Mouse (Mus musculus): ENCODE measurements around the gene Golt1a.
A peak's percentile ranks its signal among the peaks of the same experiment; 100 is the strongest.
"Not testable (repeated sequence)": the region's sequence is repeated elsewhere in the genome, so short reads cannot be mapped to it uniquely, and the experiment has no call there.

The Golt1a gene

DNA sequence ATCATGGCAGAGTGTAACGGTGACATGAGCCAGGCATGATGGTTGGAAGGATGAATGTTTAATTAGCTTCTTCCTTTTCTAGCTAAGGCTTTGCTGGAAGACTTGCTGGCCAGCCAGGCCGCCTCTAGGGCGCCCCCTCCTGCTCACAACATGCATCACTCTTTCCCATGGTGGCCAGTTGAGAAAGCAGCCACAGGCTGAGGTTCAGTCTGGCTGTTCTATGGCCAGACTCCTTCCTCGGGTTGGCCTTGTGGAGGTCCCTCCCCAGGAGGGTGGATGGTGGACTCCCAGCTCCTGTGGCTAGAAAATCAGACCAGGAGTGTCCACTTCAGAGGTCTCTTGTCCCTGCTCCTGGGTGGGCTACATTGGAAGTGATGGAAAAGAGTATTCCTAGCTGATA is 2.8 kb upstream of the Golt1a start:
- DNase-seq (ENCODE audit: low spot score in 2 of 2) = peak; percentile 75 to 79

DNA sequence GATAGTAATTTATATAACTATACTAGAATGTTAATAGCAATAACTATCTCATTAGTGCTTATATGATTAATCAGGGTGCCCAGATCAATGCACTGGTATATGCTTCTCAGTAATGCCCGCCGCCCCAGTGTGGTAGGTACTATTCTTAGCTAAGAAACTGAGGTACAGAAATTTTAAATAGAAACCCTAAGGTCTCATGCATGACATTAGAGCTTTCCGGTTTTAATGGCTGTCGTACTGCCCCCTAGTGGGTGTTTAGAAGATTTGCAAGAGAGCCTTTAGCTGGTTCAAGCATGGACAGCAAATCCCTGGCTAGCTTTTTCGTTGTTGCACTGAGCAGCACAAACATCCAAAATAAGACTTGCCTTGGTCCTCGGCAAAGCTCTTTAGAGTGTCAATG is 2.3 kb upstream of the Golt1a start:
- no peak for DNase-seq (ENCODE audit: low spot score in 2 of 2)

GRCm38 (mm10) chr1:133311240-133311639 is 1.6 kb downstream of the Golt1a start:
- DNase-seq (ENCODE audit: low spot score in 2 of 2) = no peak

DNA sequence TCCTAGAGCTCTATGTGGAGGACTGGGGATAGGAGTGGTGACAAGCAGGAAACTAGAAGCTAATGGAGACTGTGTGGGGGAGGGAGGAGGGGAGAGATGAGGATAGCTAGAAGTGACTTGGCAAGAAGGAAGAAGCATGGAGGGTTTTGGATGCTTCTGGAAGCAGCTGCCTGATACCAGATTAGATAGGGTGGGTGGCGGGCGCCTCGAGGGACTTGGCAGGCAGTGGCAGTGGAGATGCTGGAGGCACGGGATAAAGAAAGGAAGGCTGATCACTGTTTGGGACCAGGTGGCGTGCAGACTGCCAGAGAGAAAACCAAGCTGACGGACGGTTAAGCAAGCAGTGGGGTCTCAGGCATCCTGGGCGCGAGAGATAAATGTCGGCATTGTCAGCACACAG is 2.3 kb downstream of the Golt1a start:
- no peak for DNase-seq (ENCODE audit: low spot score in 2 of 2)

GRCm38 (mm10) chr1:133314364-133314763 is 4.8 kb downstream of the Golt1a start:
- no peak for DNase-seq (ENCODE audit: low spot score in 2 of 2)

DNA sequence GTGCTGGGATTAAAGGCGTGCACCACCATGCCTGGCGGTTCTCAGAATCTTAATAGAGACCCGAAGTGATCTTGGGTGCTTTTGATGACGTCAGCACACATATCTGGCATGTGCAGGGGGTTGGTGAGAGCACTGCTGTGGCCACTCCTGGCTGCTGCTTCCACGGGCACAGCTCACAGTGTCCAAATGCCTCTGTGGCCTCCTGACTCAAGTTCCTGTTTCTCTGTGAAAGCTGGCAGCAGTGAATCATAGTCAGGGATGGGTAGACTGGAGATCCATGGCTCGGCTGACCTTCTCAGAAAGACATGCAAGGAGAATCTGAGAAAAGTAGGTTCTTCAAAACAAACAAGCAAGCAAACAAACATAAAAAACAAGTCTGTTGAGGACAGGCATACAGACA is 6.2 kb downstream of the Golt1a start:
- no peak for DNase-seq (ENCODE audit: low spot score in 2 of 2)

GRCm38 (mm10) chr1:133316577-133316976 is 7.0 kb downstream of the Golt1a start:
- no peak for DNase-seq (ENCODE audit: low spot score in 2 of 2)

DNA sequence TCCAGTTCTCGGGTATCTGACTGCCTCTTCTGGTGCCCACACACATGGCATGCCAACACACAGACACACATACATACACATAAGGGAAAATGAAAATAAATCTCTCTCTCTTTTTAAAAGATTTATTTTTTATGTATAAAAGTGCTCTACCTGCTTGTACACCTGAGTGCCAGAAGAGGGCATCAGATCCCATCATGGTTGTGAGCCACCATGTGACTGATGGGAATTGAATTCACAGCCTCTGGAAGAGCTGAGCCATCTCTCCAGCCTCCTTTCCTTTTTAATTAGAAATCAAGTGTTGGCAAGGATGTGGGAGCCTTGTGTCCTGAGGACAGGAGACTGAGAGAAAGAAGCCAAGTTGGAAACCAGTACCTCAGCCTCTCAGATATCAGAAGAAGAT is 7.5 kb downstream of the Golt1a start:
- no peak for DNase-seq (ENCODE audit: low spot score in 2 of 2)

- DNase-seq (ENCODE audit: low spot score in 2 of 2) = no peak
Observed at GRCm38 (mm10) chr1:133321267-133321925, 11.8 kb downstream of the Golt1a start, which contains the start of gene Kiss1. Gene Kiss1, plus strand, starts transcription at chr1:133321875.

- DNase-seq (ENCODE audit: low spot score in 2 of 2) = no peak
Observed at GRCm38 (mm10) chr1:133323333-133323732, 13.7 kb downstream of the Golt1a start.

DNA sequence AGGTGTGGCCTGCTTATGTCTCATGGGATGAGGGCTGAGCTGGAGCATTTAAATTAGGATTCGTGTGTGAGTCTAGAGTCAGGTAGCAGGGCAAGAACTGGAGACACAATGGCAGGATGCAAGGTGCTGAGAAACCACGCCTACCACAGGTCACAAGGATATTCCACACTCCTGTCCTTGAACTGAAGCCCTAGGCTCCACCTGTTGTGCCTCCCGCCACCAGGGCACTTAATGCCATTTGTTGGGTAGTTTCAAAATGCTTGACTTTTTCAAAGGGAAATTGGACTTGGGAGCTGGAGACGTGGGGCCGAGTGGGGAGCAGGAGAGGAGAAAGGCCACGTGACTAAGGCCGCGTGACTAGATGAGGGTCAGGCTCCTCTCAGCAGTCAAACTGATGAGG is 16.4 kb downstream of the Golt1a start:
- no peak for DNase-seq (ENCODE audit: low spot score in 2 of 2)

DNA sequence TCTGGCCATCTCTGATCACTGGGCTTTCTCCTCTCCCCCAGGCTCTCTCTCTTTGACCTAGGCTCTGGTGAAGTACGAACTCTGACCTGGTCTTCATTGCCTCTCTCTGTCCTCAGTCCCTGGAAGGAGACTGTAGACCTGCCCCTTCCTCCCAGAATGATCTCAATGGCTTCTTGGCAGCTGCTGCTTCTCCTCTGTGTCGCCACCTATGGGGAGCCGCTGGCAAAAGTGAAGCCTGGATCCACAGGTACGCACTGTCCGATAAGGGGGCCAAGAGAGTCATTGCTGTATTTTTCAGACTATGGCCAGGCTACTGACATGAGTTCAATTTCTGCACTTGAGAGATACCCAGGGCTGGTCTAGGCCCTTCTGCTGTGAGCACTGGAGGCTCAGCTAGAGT is 17.5 kb downstream of the Golt1a start:
- DNase-seq (ENCODE audit: low spot score in 2 of 2) = no peak

GRCm38 (mm10) chr1:133328299-133328795 is 18.7 kb downstream of the Golt1a start:
- no peak for DNase-seq (ENCODE audit: low spot score in 2 of 2)

GRCm38 (mm10) chr1:133328896-133329637 is 19.5 kb downstream of the Golt1a start:
- DNase-seq (ENCODE audit: low spot score in 2 of 2) = no peak

DNA sequence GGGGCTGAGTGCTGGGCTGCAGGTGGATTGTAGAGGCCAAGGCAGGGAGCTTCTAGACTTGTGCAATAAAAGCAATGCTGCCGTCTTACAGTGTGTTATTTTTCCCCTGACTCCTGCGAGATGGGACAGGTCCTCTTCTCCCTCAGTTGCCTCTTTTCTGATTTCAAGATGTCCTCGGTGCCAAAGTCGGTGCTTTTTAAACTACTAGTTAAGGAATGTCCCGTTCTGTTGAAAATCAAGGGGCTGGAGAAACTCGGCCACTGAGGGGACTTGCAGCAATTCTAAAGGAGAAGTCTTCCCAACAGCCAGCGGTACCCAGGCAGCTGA is 20.0 kb downstream of the Golt1a start:
- no peak for DNase-seq (ENCODE audit: low spot score in 2 of 2)

DNA sequence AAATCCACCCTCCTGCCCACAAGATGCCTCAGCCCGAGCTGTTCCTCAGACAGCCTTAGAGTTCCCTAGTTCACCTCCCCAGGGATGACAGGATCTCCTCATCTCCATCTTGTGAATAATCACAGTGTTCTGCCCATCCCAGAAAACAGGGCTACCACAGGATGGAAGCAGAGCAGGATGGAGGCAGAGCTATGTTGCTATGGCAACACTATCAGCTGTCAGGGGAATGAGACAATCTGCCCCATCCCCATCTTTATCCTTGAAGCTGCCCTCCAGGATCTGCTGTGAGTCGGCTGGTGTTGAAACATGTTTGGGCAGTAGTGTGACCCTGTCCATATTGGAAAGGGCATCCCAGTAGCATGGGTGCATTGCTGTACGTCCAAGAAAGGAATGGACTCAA is 21.5 kb downstream of the Golt1a start:
- DNase-seq (ENCODE audit: low spot score in 2 of 2) = no peak

DNA sequence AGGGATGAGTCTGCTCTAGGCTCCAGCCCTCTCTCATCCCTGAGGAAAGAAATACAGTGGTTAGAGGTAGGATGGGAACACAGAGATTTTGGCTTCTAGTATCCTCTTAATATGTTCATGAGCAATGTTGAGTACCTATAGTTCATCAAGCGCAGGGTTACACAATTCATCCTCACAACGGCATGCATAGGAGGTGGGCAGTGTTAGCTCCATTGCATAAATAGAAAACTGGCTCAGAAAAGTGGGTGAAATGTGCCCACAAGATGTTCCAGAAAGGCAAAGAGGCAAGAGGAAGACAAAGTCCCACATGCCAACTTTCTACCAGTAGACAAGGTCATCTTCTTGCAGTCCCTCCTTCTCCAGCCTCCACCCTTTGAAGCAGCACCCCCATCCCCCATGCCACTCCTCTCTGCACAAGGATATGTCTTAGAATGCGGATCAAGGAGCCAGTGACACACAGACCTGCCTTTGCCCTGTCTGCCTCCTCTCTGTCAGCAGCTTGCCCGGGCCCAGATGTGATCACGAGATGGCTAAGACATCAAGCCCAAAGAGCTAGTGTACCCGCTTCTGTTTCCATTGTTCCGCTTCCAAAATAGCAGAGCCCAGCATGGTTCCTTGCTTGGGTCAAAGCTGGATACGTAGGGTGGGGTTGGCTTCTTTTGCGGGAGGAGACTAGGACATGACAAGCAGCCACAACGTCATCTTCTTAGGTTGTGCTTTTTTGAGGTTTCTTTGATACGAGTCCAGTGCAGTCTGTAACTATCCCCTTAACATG is 23.2 kb downstream of the Golt1a start:
- no peak for DNase-seq (ENCODE audit: low spot score in 2 of 2)

DNA sequence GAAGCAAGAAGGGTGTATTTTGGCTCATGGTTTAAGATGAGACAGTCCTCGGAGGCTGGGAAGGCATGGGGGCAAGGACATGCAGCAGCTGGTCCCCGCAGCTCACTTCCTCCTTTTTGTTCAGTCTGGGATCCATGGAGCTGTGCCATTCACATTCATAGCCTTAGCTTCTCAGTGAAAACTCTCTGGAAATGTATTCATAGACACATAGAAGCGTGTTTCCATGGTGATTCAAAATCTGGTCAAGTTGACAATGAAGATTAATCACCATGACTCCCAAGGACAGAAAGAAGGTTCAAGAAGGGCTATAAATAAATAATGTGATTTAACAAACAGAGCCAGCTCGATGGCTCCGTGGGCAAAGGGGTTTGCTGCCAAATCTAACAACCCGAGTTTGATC is 24.3 kb downstream of the Golt1a start:
- no peak for DNase-seq (ENCODE audit: low spot score in 2 of 2)

GRCm38 (mm10) chr1:133340403-133340802 is 30.8 kb downstream of the Golt1a start:
- DNase-seq (ENCODE audit: low spot score in 2 of 2) = not testable (repeated sequence)

GRCm38 (mm10) chr1:133344357-133344756 is 34.8 kb downstream of the Golt1a start:
- no peak for DNase-seq (ENCODE audit: low spot score in 2 of 2)

DNA sequence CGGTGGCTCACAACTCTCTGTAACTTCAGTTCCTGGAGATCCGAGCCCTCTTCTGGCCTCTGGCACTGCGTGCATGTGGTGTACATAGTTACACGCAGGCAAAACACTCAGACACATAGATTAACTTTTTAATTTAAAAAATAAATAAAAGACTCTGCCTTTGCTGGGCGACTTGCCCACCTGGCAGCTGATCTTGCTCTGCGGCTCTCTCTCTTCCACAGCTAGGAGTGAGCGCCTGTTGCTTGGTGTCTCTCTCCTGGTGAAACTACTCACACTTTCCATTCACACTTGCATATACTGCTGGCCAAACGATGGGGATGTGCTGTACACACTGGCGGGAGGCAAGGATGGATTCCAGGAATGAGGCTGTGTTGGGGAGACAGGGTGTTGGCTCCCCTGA is 36.9 kb downstream of the Golt1a start:
- DNase-seq (ENCODE audit: low spot score in 2 of 2) = no peak

DNA sequence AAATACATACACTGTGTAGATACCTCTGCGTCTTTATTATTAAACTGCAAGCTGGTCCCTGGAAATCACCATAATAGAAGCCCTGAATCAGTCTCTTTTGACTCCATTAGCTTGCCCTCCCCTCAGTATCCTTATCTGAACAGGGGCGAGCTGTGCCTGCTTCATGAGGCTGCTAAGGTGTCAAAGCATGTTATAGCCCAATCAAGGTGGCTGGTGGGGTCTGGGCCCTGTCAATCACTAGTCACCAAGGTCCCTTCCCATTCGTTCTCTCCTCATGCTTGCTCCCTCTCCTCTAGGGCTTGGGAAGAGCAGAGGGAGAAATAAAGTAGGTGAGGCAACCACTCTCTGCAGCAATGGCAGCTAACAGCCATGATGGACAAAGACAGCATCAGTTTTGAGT is 37.6 kb downstream of the Golt1a start:
- DNase-seq (ENCODE audit: low spot score in 2 of 2) = no peak
